Mouse (Mus musculus) E14TG2a.4 (cell line): ENCODE results near the gene A430033K04Rik.

ENCODE experiments used
- CTCF ChIP-seq: conservative IDR thresholded peaks from 2 replicates; pipeline ENCODE4 v1.5.1; 2014; ENCODE audit warnings: low read length
- NANOG ChIP-seq: IDR thresholded peaks from 2 replicates; pipeline ENCODE4 v1.6.1; 2014; ENCODE audit warnings: borderline replicate concordance, low read length, mixed read lengths
- POU5F1 ChIP-seq: IDR thresholded peaks from 2 replicates; pipeline ENCODE4 v1.6.1; 2014; ENCODE audit warnings: low read length, borderline replicate concordance

DNA sequence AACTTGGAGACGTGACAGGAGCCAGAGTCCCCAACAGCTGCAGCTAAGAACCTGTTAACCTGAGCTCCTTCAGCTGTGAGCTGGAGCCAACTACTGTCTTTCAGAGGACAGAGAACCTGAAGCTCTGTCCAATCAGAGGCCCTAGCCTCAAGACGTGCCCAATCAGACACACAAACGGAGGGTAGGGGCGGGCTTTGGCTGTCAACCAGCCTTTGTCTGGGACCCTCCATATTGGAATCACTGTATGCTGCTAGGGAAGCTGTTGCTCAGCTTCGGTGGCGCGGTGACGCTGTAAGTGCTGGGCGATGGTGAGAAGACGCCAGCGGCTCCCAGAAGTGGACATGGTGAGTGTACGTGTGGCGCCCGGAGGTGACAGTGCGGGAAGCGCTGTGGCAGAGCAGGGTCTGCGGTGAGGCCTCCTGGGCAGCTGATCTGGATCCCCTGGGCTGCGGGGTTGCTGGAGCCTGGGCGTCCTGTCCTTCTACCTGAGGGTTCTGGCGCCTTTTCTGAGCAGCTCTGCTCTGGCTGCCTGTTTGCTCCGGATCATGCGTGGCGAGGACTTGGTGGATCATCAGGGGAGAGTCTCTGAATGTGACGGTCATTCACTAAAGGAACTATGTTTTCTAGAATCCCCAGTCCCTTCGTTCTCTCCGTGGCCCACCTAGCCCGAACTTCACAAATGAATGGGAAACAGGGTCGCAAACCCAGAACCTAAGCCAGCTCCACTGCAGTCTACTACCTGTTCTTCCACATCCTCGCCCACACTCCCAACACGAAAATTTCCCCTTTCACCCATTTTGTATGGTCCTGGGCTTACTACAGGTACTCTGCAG, at the start of gene A430033K04Rik:
- TF ChIP-seq CTCF (no peak), NANOG (no peak), POU5F1 (no peak)
